Mouse (Mus musculus) liver, embryonic 14.5 days (tissue): ENCODE measurements around the gene Frem2. TPM values are rescaled to one million over a fixed set of nuclear protein-coding genes. Genes with fewer than 3 reads are reported as not detected.

ENCODE experiments used
- ATAC-seq: fragments of 200-750 bp; cut with Nextera tagmentation; 2 replicates; pipeline ENCODE4 v1.8.0; 2017; ENCODE audit warnings: moderate number of reproducible peaks, mild to moderate bottlenecking, moderate library complexity; ENCODE audit not compliant: insufficient read depth
- DNase-seq, 3 experiments: peaks; one replicate each; pipeline ENCODE4 v3.0.0-alpha.2; 2012 to 2013; ENCODE audit warnings: low read depth in 3 of 3, low spot score in 3 of 3
- H3K27ac ChIP-seq: fragments of 300-500 bp; sonication (generic); 2 replicates; pipeline ENCODE4 v1.5.1; 2014; ENCODE audit warnings: moderate library complexity, mild to moderate bottlenecking, control low read depth, inconsistent platforms
- H3K27me3 ChIP-seq: fragments of 300-500 bp; sonication (generic); 2 replicates; pipeline ENCODE4 v1.6.1; 2014; ENCODE audit warnings: mild to moderate bottlenecking, low read length, moderate library complexity; ENCODE audit not compliant: control insufficient read depth, insufficient read depth
- H3K36me3 ChIP-seq: fragments of 300-500 bp; sonication (generic); replicated peaks from 2 replicates; pipeline ENCODE4 v1.6.1; 2014; ENCODE audit warnings: low read depth; ENCODE audit not compliant: control insufficient read depth, insufficient read depth
- H3K4me1 ChIP-seq, 2 experiments: fragments of 200-500 bp in 1 of 2; fragments of 300-500 bp in 1 of 2; sonication (generic) in 1 of 2; replicated peaks; 2 replicates each; pipeline ENCODE4 v1.6.1; 2012 to 2014; ENCODE audit warnings: antibody characterized with exemption in 1 of 2, inconsistent platforms in 1 of 2, low read length in 1 of 2; ENCODE audit not compliant: control insufficient read depth in 2 of 2, insufficient read depth in 2 of 2
- H3K4me2 ChIP-seq: fragments of 300-500 bp; sonication (generic); 2 replicates; pipeline ENCODE4 v1.6.1; 2014; ENCODE audit warnings: low read depth, mild to moderate bottlenecking, control low read depth, moderate library complexity
- H3K4me3 ChIP-seq, 2 experiments: fragments of 200-500 bp in 1 of 2; fragments of 300-500 bp in 1 of 2; sonication (generic) in 1 of 2; 2 replicates each; pipeline ENCODE4 v1.5.1; 2012 to 2014; ENCODE audit warnings: low read depth in 2 of 2, low read length in 2 of 2, mild to moderate bottlenecking in 2 of 2, control low read depth in 1 of 2, inconsistent platforms in 1 of 2, moderate library complexity in 1 of 2; ENCODE audit not compliant: insufficient read depth in 1 of 2
- H3K9ac ChIP-seq: fragments of 300-500 bp; sonication (generic); replicated peaks from 2 replicates; pipeline ENCODE4 v1.6.1; 2014; ENCODE audit warnings: mild to moderate bottlenecking, control low read depth, moderate library complexity
- H3K9me3 ChIP-seq: fragments of 300-500 bp; sonication (generic); 2 replicates; pipeline ENCODE4 v1.6.1; 2016; ENCODE audit warnings: low read length, mixed read lengths; ENCODE audit not compliant: control insufficient read depth
- CTCF ChIP-seq: IDR thresholded peaks from 2 replicates; pipeline ENCODE4 v1.5.1; 2016; ENCODE audit warnings: antibody characterized with exemption, low read depth, control low read depth
- EP300 ChIP-seq: IDR thresholded peaks from 2 replicates; pipeline ENCODE4 v1.6.1; 2016; ENCODE audit warnings: antibody characterized with exemption, low read depth
- WGBS: fragments of 180-500 bp; shearing (Covaris S2); extraction: QIAGEN DNeasy Blood & Tissue Kit; methylation state at CpG from one replicate; pipeline ENCODE4 v1.1.7; 2014; ENCODE audit not compliant: insufficient replicate concordance; 5-methylcytosine and 5-hydroxymethylcytosine counted together
- polyA plus RNA-seq, 2 experiments: library from polyadenylated mRNA; depleted of rRNA in 1 of 2; stranded (reverse) in 1 of 2; unstranded in 1 of 2; fragments of >200 nt; fragmentation: Nextera tagmentation in 1 of 2; extraction: Ambion mirVana in 1 of 2; gene quantifications; 2 replicates each; pipeline versions ENCODE4 v1.2.1 to v1.2.3; 2012 to 2014

The Frem2 gene
- polyA plus RNA-seq, 2 experiments, result 0.19 to 0.71 TPM

DNA sequence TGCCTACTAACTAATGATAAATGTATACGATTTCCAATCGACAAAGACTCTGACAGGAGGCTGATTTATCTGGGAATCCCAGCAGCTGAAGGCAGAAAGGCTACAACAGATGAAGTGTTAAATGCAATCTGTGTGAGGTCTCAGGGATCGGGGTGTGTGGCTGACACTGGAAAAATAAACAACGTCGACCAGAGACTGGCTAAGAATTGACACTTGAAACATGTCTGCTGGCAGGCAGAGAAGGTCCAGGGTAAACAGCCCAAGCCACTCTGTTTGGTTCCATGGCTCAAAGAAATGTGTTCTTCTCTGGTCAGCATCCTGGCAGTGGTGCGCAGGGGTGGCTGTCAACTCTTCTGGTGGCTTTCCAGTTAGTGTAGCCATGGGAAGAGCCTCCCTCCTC lies 98.1 kb downstream of the Frem2 start:
- H3K4me3 ChIP-seq, result no peak overlapping the region
- H3K36me3 ChIP-seq, result no peaks in the 10 kb centered on the region
- no peaks in the 10 kb centered on the region for H3K27me3 ChIP-seq
- TF ChIP-seq EP300 (no peak), CTCF (no peak)
- H3K9me3 ChIP-seq, result no peaks in the 10 kb centered on the region
- H3K27ac ChIP-seq, result no peak overlapping the region
- no peak overlapping the region for H3K4me2 ChIP-seq
- H3K4me1 ChIP-seq, result peaks cover 0 to 18% of the 10 kb centered on the region in 2 experiments; a peak in 3 of 4 replicates
- H3K9ac ChIP-seq, result no peak overlapping the region
- 33% methylated on average over 6 of the region's 6 CpGs for WGBS
- no peak for DNase-seq
- no peak for ATAC-seq

DNA sequence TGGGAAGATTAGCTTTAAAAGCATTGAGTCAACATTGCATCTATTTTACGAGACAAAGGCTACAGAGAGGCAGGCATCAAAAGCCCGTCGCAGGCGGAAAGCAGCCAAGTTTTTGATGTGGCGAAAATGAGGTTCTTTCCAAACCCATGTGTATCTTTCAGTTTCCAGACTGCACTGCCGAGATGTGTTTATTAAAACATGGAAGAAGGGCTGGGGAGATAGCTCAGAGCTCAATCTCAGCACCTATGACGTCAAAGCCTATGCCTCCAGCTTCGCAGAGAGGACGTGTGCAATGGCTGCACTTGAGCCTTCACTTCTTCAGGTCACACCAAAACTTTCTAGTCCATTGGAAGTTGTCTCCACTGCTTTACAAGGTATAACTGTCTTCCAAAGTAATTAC lies 98.9 kb downstream of the Frem2 start:
- Histone ChIP-seq H3K9me3 (no peaks in the 10 kb centered on the region), H3K4me3 (no peak overlapping the region), H3K4me1 (peaks cover 0 to 15% of the 10 kb centered on the region in 2 experiments; a peak in 3 of 4 replicates), H3K27ac (no peak overlapping the region), H3K36me3 (no peaks in the 10 kb centered on the region), H3K9ac (no peak overlapping the region), H3K4me2 (no peak overlapping the region), H3K27me3 (no peaks in the 10 kb centered on the region)
- WGBS, result 69% methylated on average over 9 of the region's 9 CpGs
- DNase-seq (no peak), ATAC-seq (no peak)
- TF ChIP-seq EP300, result no peak
- TF ChIP-seq CTCF, result no peak

DNA sequence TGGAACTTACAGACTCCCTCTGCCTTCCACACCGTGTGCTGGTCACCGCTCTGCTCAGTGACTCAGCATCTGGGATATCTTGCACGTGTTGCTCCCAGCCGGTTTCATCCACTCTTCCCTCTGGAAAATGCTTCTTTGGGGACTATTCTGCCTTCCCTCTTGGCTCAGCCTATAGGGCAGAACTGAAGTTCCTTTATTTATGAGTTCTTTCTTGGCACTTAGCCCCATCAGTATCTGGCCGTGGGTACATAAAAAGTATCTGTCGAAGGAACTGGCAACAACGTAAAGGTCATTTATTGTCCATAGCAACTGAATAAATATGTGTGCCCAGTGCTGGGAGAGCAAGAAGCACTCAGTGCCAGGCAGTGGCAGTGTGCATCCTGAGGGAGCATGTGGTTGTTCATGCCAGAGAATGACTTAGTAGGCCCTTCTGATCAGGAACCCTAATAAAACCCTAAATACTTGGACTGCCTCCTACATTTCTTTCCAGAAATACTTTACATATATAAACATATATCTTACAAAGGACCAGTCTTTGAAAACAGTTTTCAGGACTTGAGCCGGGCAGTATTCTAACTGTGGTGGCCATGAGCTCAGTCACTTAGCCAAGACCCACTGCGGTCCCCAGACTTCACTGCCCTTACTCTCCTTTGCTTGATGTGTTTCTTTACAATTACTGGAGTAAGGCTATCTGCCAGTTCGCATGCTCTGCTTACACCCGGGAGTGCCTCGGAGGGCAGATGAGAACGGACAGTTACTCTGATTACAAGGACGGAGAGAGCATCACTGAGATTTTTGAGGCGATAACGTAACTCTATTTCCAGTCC lies 99.6 kb downstream of the Frem2 start:
- Histone ChIP-seq H3K4me2 (no peak overlapping the region), H3K36me3 (no peaks in the 10 kb centered on the region), H3K9ac (no peak overlapping the region), H3K9me3 (no peaks in the 10 kb centered on the region), H3K4me1 (peaks cover 0 to 13% of the 10 kb centered on the region in 2 experiments; a peak in 2 of 4 replicates), H3K27me3 (no peaks in the 10 kb centered on the region), H3K4me3 (no peak overlapping the region), H3K27ac (no peak overlapping the region)
- DNase-seq (no peak), ATAC-seq (no peak)
- WGBS, result 71% methylated on average over 16 of the region's 16 CpGs
- no peak for TF ChIP-seq CTCF
- TF ChIP-seq EP300, result no peak

DNA sequence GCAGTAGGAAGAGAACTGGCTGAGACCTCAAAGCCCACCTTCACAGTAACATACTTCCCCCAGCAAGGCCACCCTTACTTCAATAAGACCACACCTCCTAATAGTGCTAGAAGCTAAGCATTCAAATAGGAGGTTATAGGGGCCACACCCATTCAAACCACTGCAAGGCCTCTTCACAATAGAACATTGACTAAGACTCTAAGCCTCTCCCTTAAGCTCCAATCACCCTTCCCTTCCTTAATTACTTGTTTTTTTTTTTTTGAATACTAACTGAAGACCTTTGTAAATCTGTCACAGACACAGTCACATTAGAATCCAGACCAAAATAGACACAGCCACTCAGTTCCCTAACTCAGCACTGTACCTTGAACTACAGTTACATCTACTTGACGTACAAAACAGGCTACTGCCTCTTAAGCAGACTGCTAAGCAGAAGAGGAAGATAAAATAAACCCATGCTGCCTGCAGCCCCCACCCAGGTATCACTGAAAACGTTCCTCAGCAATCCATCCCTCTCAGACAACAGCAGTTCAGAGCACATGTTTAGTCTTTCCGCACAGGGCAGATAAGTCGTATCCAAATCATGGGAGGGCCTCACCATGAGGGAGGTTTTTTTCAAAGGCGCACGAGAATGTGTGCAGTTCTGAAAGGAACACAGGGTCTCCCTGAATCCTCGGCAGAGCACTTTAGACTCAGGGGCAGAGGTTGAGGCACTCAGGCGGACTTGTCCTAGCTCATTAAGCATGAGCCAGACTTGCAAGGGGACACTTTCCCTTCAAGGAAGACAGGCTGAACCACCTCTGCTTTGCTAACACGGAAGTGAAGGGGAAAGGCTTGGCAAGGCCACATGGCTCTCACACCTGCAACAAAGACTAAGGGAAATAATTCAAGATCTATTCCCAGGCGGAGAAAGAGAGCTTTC lies 101.9 kb downstream of the Frem2 start:
- Histone ChIP-seq H3K4me3 (no peak overlapping the region), H3K4me2 (no peak overlapping the region), H3K27me3 (no peaks in the 10 kb centered on the region), H3K9me3 (no peaks in the 10 kb centered on the region), H3K36me3 (no peaks in the 10 kb centered on the region), H3K9ac (no peak overlapping the region), H3K27ac (no peak overlapping the region), H3K4me1 (0 out of 4 replicates have a peak, but pooled peaks cover 0 to 5% of the 10 kb centered on the region in 2 experiments)
- TF ChIP-seq CTCF, result no peak
- TF ChIP-seq EP300, result no peak
- no peak for DNase-seq
- ATAC-seq, result no peak
- WGBS, result 41% methylated on average over 10 of the region's 10 CpGs

DNA sequence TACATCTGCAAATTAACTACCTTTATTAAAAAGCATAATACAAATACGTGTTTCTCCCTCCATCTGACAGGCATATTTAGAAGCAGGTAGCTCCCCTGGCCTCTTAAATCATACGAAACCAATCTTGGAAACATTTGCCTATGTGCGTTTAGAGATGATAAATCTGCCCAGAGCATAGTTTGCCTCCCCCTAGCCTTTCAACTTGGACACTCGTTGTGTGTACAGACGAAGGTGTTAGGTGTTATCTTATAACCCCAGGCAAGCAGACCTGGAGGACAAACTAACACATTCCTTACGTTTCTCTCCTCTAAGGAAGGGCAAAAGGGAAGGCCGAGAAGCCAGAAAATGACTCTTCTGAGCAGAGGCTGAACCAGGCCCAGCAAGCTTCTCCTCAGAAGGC lies 104.5 kb downstream of the Frem2 start:
- no peaks in the 10 kb centered on the region for H3K9me3 ChIP-seq
- DNase-seq (no peak), ATAC-seq (no peak)
- H3K4me1 ChIP-seq, result 0 out of 4 replicates have a peak, but pooled peaks cover 0 to 5% of the 10 kb centered on the region in 2 experiments
- H3K27me3 ChIP-seq, result no peaks in the 10 kb centered on the region
- H3K36me3 ChIP-seq, result no peaks in the 10 kb centered on the region
- no peak overlapping the region for H3K4me2 ChIP-seq
- WGBS, result 51% methylated on average over 7 of the region's 7 CpGs
- no peak overlapping the region for H3K27ac ChIP-seq
- TF ChIP-seq EP300, result no peak
- no peak for TF ChIP-seq CTCF
- H3K4me3 ChIP-seq, result no peak overlapping the region
- no peak overlapping the region for H3K9ac ChIP-seq
